Mouse (Mus musculus): ENCODE results near the gene Gxylt1. TPM values are rescaled to one million over a fixed set of nuclear protein-coding genes. Genes with fewer than 3 reads are reported as not detected.

Gene Gxylt1
- polyA plus RNA-seq, 1 experiment from 2014 or later = 8.7 TPM

GRCm38 (mm10) chr15:93222475-93222874 is 52.5 kb downstream of the Gxylt1 start:
- Histone ChIP-seq H3K9ac (no peak overlapping the region), H3K9me3 (no peaks in the 10 kb centered on the region), H3K4me2 (no peak overlapping the region), H3K27ac (no peak overlapping the region), H3K4me1 (replicated peaks) (peaks cover 7% of the 10 kb centered on the region), H3K27me3 (no peaks in the 10 kb centered on the region), H3K36me3 (no peaks in the 10 kb centered on the region), H3K4me3 (no peak overlapping the region)
- no peak for ATAC-seq (ENCODE audit: low FRiP score)
- 60% methylated on average over 7 of the region's 7 CpGs for WGBS

GRCm38 (mm10) chr15:93212617-93213016 is 62.4 kb downstream of the Gxylt1 start:
- peaks cover 12% of the 10 kb centered on the region for H3K4me1 ChIP-seq (replicated peaks)
- peaks cover 6% of the 10 kb centered on the region; the same call in 1 of the 2 replicates for H3K27me3 ChIP-seq
- H3K9ac ChIP-seq = no peak overlapping the region
- H3K4me3 ChIP-seq = no peak overlapping the region
- no peaks in the 10 kb centered on the region for H3K36me3 ChIP-seq
- 93% methylated on average over 9 of the region's 9 CpGs for WGBS
- ATAC-seq (ENCODE audit: low FRiP score) = no peak
- no peaks in the 10 kb centered on the region for H3K9me3 ChIP-seq
- no peak overlapping the region for H3K4me2 ChIP-seq
- no peak overlapping the region for H3K27ac ChIP-seq

DNA sequence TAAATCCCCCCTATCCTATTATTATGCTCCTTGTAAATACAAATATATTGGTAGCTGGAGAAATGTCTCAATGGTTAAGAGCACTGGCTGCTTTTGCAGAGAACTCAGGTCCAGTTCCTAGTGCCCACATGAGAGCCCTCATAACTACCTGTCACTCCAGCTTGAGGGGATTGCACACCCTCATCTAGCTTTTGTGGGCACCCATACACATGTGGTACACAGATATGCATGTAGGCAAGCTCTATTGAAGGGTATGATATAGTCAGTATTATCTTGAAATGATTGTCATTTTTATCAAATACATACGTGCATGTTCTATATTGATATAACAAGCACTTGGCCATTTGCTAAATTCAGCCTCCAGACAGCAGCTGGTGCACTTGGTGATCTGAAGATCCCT is 70.1 kb downstream of the Gxylt1 start:
- H3K36me3 ChIP-seq = no peaks in the 10 kb centered on the region
- WGBS = 86% methylated on average over 1 of the region's 1 CpGs

GRCm38 (mm10) chr15:93201956-93202355 is 73.0 kb downstream of the Gxylt1 start:
- 85% methylated on average over 5 of the region's 5 CpGs for whole genome bisulfite sequencing
- Histone ChIP-seq H3K27me3 (no peaks in the 10 kb centered on the region), H3K36me3 (no peaks in the 10 kb centered on the region), H3K4me3 (no peak overlapping the region), H3K9me3 (no peaks in the 10 kb centered on the region), H3K4me1 (replicated peaks) (no peaks in the 10 kb centered on the region), H3K4me2 (no peak overlapping the region), H3K9ac (no peak overlapping the region), H3K27ac (no peak overlapping the region)
- no peak for ATAC-seq (ENCODE audit: low FRiP score)

More for the DNA sequence above, 70.1 kb downstream of the Gxylt1 start:
- Histone ChIP-seq H3K4me2 (no peak overlapping the region), H3K4me1 (replicated peaks) (no peaks in the 10 kb centered on the region), H3K4me3 (no peak overlapping the region), H3K27me3 (no peaks in the 10 kb centered on the region), H3K9ac (no peak overlapping the region), H3K27ac (no peak overlapping the region), H3K9me3 (no peaks in the 10 kb centered on the region)
- ATAC-seq (ENCODE audit: low FRiP score) = no peak

- Histone ChIP-seq H3K4me2 (no peak overlapping the region), H3K27me3 (no peaks in the 10 kb centered on the region), H3K9me3 (no peaks in the 10 kb centered on the region), H3K9ac (no peak overlapping the region), H3K36me3 (no peaks in the 10 kb centered on the region), H3K27ac (no peak overlapping the region), H3K4me3 (no peak overlapping the region), H3K4me1 (replicated peaks) (peaks cover 5% of the 10 kb centered on the region; the same call in 1 of the 2 replicates)
- ATAC-seq (ENCODE audit: low FRiP score) = no peak
- WGBS = 67% methylated on average over 12 of the region's 12 CpGs
Measured at GRCm38 (mm10) chr15:93191387-93192145, 83.4 kb downstream of the Gxylt1 start.

Other genes with a start within 250 kb of the Gxylt1 start
- 109 and 110 TPM in 2 replicates for gene Yaf2, start 61.8 kb upstream of the Gxylt1 start, polyA plus RNA-seq (2015; fragmentation: Nextera tagmentation; extraction: Ambion mirVana)
- gene Zcrb1, start 123.2 kb upstream of the Gxylt1 start, polyA plus RNA-seq (2015; fragmentation: Nextera tagmentation; extraction: Ambion mirVana) = 179 and 185 TPM in 2 replicates
- 48.3 and 52.2 TPM in 2 replicates for gene Pphln1, start 123.2 kb upstream of the Gxylt1 start, polyA plus RNA-seq (2015; fragmentation: Nextera tagmentation; extraction: Ambion mirVana)

All from hindbrain, embryonic 13.5 days (tissue).